Mouse (Mus musculus) splenic B cell, adult 2 months (primary cell): Measurements from ENCODE around the gene Nck1.

Experiments used
- DNase-seq: peaks from one replicate; pipeline ENCODE4 v3.0.0-alpha.2; 2011; ENCODE audit warnings: low read depth, low spot score
- H3K27me3 ChIP-seq: 2 replicates; pipeline ENCODE4 v1.6.1; 2012; ENCODE audit warnings: mild to moderate bottlenecking, low read length, moderate library complexity, mixed read lengths; ENCODE audit not compliant: control insufficient read depth, poor library complexity, insufficient read depth, severe bottlenecking
- H3K36me3 ChIP-seq: 2 replicates; pipeline ENCODE4 v1.6.1; 2012; ENCODE audit warnings: mild to moderate bottlenecking, low read length, moderate library complexity, mixed read lengths; ENCODE audit not compliant: control insufficient read depth, poor library complexity, insufficient read depth, severe bottlenecking

Gene Nck1

GRCm38 (mm10) chr9:100469681-100470080, 76.3 kb downstream of the Nck1 start:
- no peaks in the 10 kb centered on the region for H3K36me3 ChIP-seq
- DNase-seq, result no peak
- no peaks in the 10 kb centered on the region for H3K27me3 ChIP-seq

- Histone ChIP-seq H3K36me3 (no peaks in the 10 kb centered on the region), H3K27me3 (no peaks in the 10 kb centered on the region)
- DNase-seq, result no peak
These were observed 77.8 kb downstream of the Nck1 start for GRCm38 (mm10) chr9:100468151-100468550.

GRCm38 (mm10) chr9:100467653-100468052, 78.3 kb downstream of the Nck1 start:
- Histone ChIP-seq H3K36me3 (no peaks in the 10 kb centered on the region), H3K27me3 (no peaks in the 10 kb centered on the region)
- DNase-seq, result no peak

GRCm38 (mm10) chr9:100466743-100467142, 79.2 kb downstream of the Nck1 start:
- Histone ChIP-seq H3K36me3 (no peaks in the 10 kb centered on the region; the same call in 1 of the 2 replicates), H3K27me3 (no peaks in the 10 kb centered on the region)
- DNase-seq, result no peak

- no peak for DNase-seq
- Histone ChIP-seq H3K36me3 (no peaks in the 10 kb centered on the region; the same call in 1 of the 2 replicates), H3K27me3 (no peaks in the 10 kb centered on the region)
These were observed 79.9 kb downstream of the Nck1 start for GRCm38 (mm10) chr9:100465988-100466387.

GRCm38 (mm10) chr9:100465380-100465779, 80.6 kb downstream of the Nck1 start:
- no peaks in the 10 kb centered on the region for H3K27me3 ChIP-seq
- no peaks in the 10 kb centered on the region; the same call in 1 of the 2 replicates for H3K36me3 ChIP-seq
- DNase-seq, result no peak

- no peak for DNase-seq
- Histone ChIP-seq H3K27me3 (no peaks in the 10 kb centered on the region), H3K36me3 (no peaks in the 10 kb centered on the region; the same call in 1 of the 2 replicates)
These were observed 82.2 kb downstream of the Nck1 start for GRCm38 (mm10) chr9:100463771-100464170.

GRCm38 (mm10) chr9:100462098-100462497, 83.8 kb downstream of the Nck1 start:
- no peaks in the 10 kb centered on the region; the same call in 1 of the 2 replicates for H3K36me3 ChIP-seq
- DNase-seq, result no peak

GRCm38 (mm10) chr9:100461671-100462070, 84.3 kb downstream of the Nck1 start:
- H3K27me3 ChIP-seq, result no peaks in the 10 kb centered on the region
- DNase-seq, result no peak
- no peaks in the 10 kb centered on the region; the same call in 1 of the 2 replicates for H3K36me3 ChIP-seq

More at GRCm38 (mm10) chr9:100462098-100462497, 83.8 kb downstream of the Nck1 start:
- H3K27me3 ChIP-seq, result no peaks in the 10 kb centered on the region

- H3K27me3 ChIP-seq, result no peaks in the 10 kb centered on the region
- no peaks in the 10 kb centered on the region; the same call in 1 of the 2 replicates for H3K36me3 ChIP-seq
- DNase-seq, result no peak
These were observed 85.7 kb downstream of the Nck1 start for GRCm38 (mm10) chr9:100460203-100460602.

GRCm38 (mm10) chr9:100457971-100458681, 87.8 kb downstream of the Nck1 start:
- no peaks in the 10 kb centered on the region for H3K27me3 ChIP-seq
- H3K36me3 ChIP-seq, result no peaks in the 10 kb centered on the region; the same call in 1 of the 2 replicates
- DNase-seq, result peak; percentile 9

- Histone ChIP-seq H3K27me3 (no peaks in the 10 kb centered on the region), H3K36me3 (no peaks in the 10 kb centered on the region)
- DNase-seq, result no peak
These were observed 91.3 kb downstream of the Nck1 start for GRCm38 (mm10) chr9:100454664-100454993.

GRCm38 (mm10) chr9:100453944-100454663, 91.8 kb downstream of the Nck1 start:
- peak; percentile 74 for DNase-seq
- Histone ChIP-seq H3K27me3 (no peaks in the 10 kb centered on the region), H3K36me3 (no peaks in the 10 kb centered on the region)

- Histone ChIP-seq H3K36me3 (no peaks in the 10 kb centered on the region), H3K27me3 (no peaks in the 10 kb centered on the region)
- DNase-seq, result peak; percentile 10
These were observed 93.5 kb downstream of the Nck1 start for GRCm38 (mm10) chr9:100452432-100452831.

GRCm38 (mm10) chr9:100446059-100446686, 99.8 kb downstream of the Nck1 start:
- no peaks in the 10 kb centered on the region for H3K36me3 ChIP-seq
- DNase-seq, result peak; percentile 71
- no peaks in the 10 kb centered on the region for H3K27me3 ChIP-seq
